Mouse (Mus musculus) embryonic facial prominence, embryonic 14.5 days (tissue): ENCODE data around the gene Rragd. TPM values are rescaled to one million over a fixed set of nuclear protein-coding genes. Genes with fewer than 3 reads are reported as not detected.

ENCODE experiments used
- ATAC-seq: fragments of 200-750 bp; cut with Nextera tagmentation; 2 replicates; pipeline ENCODE4 v1.8.0; 2017; ENCODE audit warnings: low read depth, moderate number of reproducible peaks, moderate TSS enrichment
- DNase-seq: peaks from one replicate; pipeline ENCODE4 v3.0.0-alpha.2; 2015; ENCODE audit warnings: low spot score
- H3K27ac ChIP-seq: fragments of 300-500 bp; sonication (generic); replicated peaks from 2 replicates; pipeline ENCODE4 v1.5.1; 2014; ENCODE audit warnings: low read depth, mild to moderate bottlenecking, low read length, moderate library complexity
- H3K27me3 ChIP-seq: fragments of 300-500 bp; sonication (generic); replicated peaks from 2 replicates; pipeline ENCODE4 v1.6.1; 2014; ENCODE audit warnings: low read length; ENCODE audit not compliant: control insufficient read depth, insufficient read depth
- H3K36me3 ChIP-seq: fragments of 300-500 bp; sonication (generic); 2 replicates; pipeline ENCODE4 v1.6.1; 2014; ENCODE audit warnings: low read length, mixed read lengths; ENCODE audit not compliant: control insufficient read depth, insufficient read depth
- H3K4me1 ChIP-seq: fragments of 300-500 bp; sonication (generic); 2 replicates; pipeline ENCODE4 v1.6.1; 2014; ENCODE audit warnings: antibody characterized with exemption, low read length; ENCODE audit not compliant: control insufficient read depth, insufficient read depth
- H3K4me2 ChIP-seq: fragments of 300-500 bp; sonication (generic); 2 replicates; pipeline ENCODE4 v1.6.1; 2014; ENCODE audit warnings: low read depth, mild to moderate bottlenecking, low read length, moderate library complexity, mixed read lengths
- H3K4me3 ChIP-seq: fragments of 300-500 bp; sonication (generic); 2 replicates; pipeline ENCODE4 v1.5.1; 2014; ENCODE audit warnings: low read depth, mild to moderate bottlenecking, low read length
- H3K9ac ChIP-seq: fragments of 300-500 bp; sonication (generic); 2 replicates; pipeline ENCODE4 v1.6.1; 2014; ENCODE audit warnings: low read depth, mild to moderate bottlenecking, low read length, moderate library complexity, mixed read lengths
- H3K9me3 ChIP-seq: fragments of 300-500 bp; sonication (generic); 2 replicates; pipeline ENCODE4 v1.6.1; 2016; ENCODE audit warnings: low read length; ENCODE audit not compliant: control insufficient read depth
- WGBS: fragments of 180-500 bp; shearing (Covaris S2); extraction: QIAGEN DNeasy Blood & Tissue Kit; methylation state at CpG from one replicate; pipeline ENCODE4 v1.1.7; 2014; 5-methylcytosine and 5-hydroxymethylcytosine counted together
- polyA plus RNA-seq: library from polyadenylated mRNA; unstranded; fragments of >200 nt; fragmentation: Nextera tagmentation; extraction: Ambion mirVana; gene quantifications from 2 replicates; pipeline ENCODE4 v1.2.1, GENCODE M21; 2014

The Rragd gene
- polyA plus RNA-seq, 1 experiment from 2014 or later, result 21.8 TPM

DNA sequence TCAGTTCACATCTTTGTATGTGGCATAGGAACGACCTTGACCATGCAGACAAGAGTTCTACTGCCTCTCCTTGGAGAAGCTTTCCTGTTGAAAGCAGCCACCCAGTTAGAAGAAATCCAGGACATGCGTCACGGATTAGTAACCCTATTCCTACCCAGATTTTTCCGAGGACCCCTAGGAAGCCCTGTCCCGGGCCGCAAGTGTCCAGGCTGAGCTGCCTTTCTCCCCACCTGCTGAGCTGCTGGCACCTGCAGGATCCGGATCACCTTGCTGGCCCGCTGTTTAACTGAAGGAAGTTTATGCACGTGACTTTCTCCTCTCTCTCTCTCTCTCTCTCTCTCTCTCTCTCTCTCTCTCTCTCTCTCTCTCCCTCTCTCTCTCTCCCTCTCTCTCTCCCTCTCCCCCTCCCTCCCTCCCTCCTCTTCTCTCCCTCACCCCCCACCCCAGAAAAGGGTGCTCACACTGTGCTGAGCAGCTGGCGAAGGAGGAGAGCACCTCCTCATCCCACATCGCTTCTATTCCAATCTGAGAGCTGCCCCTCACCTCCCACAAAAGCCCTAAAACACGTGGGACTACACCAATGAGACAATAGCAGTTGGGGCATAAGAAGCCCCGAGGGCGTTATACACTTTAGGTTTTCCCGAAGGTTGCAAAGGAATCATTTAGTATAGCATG lies 659 bp upstream of the Rragd start:
- ATAC-seq, result peak; percentile 13; the same call in 1 of the 2 replicates
- Histone ChIP-seq H3K4me3 (peak overlapping the region; percentile 78), H3K9ac (no peak overlapping the region), H3K4me1 (0 out of 2 replicates have a peak, but pooled peaks cover 4% of the 10 kb centered on the region), H3K27me3 (peaks cover 7% of the 10 kb centered on the region; the same call in 1 of the 2 replicates), H3K9me3 (no peaks in the 10 kb centered on the region), H3K36me3 (no peaks in the 10 kb centered on the region), H3K4me2 (peak overlapping the region; percentile 100), H3K27ac (no peak overlapping the region)
- DNase-seq, result peak; percentile 24
- 2% methylated on average over 15 of the region's 15 CpGs for WGBS

DNA sequence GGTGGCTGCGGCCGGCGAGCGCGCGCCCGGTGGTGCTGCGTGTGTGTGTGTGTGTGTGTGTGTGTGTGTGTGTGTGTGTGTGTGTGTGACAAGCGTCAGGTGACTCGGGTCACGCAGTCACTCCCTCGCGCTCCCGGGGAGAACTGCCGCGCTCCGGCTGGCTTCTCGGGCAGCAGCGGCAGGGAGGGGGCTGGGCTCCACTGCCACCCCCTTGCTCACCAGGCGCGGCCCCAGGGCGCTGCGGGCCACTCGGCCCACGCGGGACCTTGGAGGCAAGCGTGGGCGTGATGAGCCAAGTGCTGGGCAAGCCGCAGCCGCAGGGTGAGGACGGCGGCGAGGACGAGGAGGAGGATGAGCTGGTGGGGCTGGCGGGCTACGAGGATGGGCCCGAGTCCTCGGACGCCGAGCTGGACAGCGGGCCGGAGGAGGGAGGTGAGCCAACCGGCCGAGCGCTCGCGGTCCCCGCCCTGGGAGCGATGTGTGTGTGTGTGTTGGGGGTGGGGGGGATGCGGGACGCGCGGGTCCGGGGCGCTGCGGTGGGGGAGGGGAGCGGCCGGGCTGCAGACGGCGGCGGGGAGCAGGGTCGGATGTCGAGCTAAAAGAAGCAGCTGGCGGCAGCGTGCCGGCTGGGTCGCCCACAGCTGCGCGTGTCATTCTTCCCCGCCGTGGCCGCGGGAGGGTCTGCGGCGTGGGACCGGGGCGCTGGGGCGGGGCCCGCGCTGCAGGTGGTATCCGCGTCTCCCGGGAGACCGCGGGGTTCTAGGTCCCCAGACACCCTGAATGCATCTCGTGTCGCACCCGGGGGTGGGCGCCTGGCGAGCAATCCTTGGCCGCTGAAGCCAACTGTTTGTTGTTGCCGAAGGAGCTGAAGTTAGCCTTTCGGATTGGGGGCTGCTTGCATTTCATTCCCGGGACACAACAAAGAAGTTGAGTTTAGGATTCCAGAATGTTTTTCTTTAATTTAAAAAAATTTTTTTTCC lies 629 bp downstream of the Rragd start:
- Histone ChIP-seq H3K4me2 (peak overlapping the region; percentile 100), H3K27ac (peak overlapping the region; percentile 79), H3K9me3 (no peaks in the 10 kb centered on the region), H3K4me1 (0 out of 2 replicates have a peak, but pooled peaks cover 4% of the 10 kb centered on the region), H3K9ac (peak overlapping the region; percentile 77), H3K27me3 (peaks cover 7% of the 10 kb centered on the region; the same call in 1 of the 2 replicates), H3K36me3 (no peaks in the 10 kb centered on the region), H3K4me3 (peak overlapping the region; percentile 78)
- ATAC-seq, result peak; percentile 74
- peak; percentile 70 for DNase-seq
- WGBS, result 0% methylated on average over 17 of the region's 94 CpGs

DNA sequence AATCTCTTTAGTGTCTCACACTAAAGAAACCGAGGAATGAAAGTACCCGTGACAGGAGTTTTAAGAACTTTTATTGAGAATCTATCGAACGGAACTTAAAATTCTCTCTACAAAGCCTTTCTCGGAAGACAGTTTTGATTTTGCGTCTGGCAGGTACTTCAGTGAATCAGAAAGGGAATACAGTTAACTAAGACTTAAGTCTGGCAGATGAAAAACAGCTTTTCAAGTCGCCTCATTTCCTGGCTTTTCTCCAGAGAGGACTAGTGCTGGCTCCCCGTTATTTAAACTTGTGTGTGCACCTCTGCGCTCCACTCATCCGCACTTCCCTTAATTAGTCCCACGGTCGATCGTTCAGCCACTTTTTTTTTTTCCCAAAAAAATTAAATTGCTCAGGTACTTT lies 1.4 kb downstream of the Rragd start:
- Histone ChIP-seq H3K27ac (peak overlapping the region; percentile 79; the same call in 1 of the 2 replicates), H3K9ac (peak overlapping the region; percentile 77; the same call in 1 of the 2 replicates)

DNA sequence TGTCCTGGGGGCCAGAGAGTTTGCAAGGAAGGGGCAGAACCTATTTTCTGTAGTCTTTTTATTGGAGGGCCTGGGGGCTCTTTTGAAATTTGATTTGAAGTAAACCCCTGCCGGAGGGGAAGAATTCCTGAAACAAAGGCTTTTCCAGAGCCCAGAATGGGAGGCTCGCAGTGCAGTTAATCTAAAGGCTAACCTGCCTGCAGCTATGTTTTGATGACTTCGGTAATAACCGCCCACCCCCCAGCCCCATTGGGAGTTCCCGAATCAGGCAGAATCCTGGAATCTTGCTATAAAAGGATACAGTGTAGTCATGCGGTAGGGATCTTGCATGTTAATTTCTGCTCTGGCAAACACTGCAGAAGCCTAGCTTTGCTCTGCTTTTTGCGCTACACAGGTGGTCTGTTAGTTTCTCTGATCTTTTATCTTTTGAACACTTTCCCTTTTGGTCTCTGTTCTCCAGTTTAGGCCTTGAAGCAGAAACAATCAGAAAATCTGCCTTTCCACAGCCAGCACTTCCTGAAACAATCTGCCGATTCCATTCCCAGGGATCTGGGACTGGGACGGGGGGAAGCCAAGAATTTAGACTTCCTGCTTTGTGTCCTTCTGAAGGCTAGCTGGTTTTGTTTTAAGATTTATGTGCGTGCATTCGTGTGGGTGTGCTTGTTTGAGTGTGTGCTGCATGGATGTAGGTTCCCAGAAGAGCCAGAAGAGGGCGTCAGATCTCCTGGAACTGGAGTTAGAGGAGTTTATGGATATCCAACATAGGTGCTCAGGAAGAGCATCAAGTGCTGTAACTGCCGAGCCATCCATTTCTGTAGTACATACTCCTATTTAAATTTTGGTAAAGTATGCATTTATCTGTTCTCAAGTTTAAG lies 2.2 kb downstream of the Rragd start:
- Histone ChIP-seq H3K4me1 (0 out of 2 replicates have a peak, but pooled peaks cover 4% of the 10 kb centered on the region), H3K9ac (peak overlapping the region; percentile 21; the same call in 1 of the 2 replicates), H3K27ac (no peak overlapping the region), H3K9me3 (no peaks in the 10 kb centered on the region), H3K4me2 (peak overlapping the region; percentile 100), H3K27me3 (peaks cover 7% of the 10 kb centered on the region; the same call in 1 of the 2 replicates), H3K4me3 (peak overlapping the region; percentile 78), H3K36me3 (no peaks in the 10 kb centered on the region)
- DNase-seq (peak; percentile 50), ATAC-seq (peak; percentile 4; the same call in 1 of the 2 replicates)
- 10% methylated on average over 13 of the region's 13 CpGs for WGBS

More for the DNA sequence above, 1.4 kb downstream of the Rragd start:
- Histone ChIP-seq H3K4me3 (peak overlapping the region; percentile 78), H3K36me3 (no peaks in the 10 kb centered on the region), H3K4me1 (0 out of 2 replicates have a peak, but pooled peaks cover 4% of the 10 kb centered on the region), H3K4me2 (peak overlapping the region; percentile 100), H3K27me3 (peaks cover 7% of the 10 kb centered on the region; the same call in 1 of the 2 replicates), H3K9me3 (no peaks in the 10 kb centered on the region)
- DNase-seq, result peak; percentile 83
- ATAC-seq, result no peak
- WGBS, result 2% methylated on average over 13 of the region's 13 CpGs

DNA sequence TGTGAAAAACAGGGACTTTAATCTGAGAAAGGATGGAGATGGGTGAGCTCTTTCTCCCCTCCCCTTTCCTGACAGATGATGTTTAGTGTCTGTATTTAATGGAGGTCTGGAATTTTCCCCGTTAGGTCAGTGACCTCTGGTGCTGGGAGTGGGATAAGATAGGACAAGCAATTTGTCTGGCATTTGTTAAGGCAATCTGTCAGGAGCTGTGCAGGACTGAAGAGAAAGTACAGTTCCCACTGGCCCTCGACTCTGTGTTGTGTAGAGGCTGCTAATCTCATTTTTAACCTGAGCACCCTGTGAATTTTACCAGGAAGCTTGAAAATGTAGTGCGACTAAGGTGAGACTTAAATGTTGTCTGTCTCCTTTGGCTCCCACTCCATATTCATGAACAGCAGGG lies 2.8 kb downstream of the Rragd start:
- DNase-seq, result no peak
- no peak overlapping the region for H3K27ac ChIP-seq
- H3K4me2 ChIP-seq, result peak overlapping the region; percentile 100; the same call in 1 of the 2 replicates
- WGBS, result 14% methylated on average over 3 of the region's 3 CpGs
- H3K9me3 ChIP-seq, result no peaks in the 10 kb centered on the region
- 0 out of 2 replicates have a peak overlapping the region, but pooled peaks have one; percentile 78 for H3K4me3 ChIP-seq
- no peak for ATAC-seq
- H3K27me3 ChIP-seq, result peaks cover 7% of the 10 kb centered on the region; the same call in 1 of the 2 replicates
- H3K36me3 ChIP-seq, result no peaks in the 10 kb centered on the region
- H3K4me1 ChIP-seq, result 0 out of 2 replicates have a peak, but pooled peaks cover 4% of the 10 kb centered on the region
- no peak overlapping the region for H3K9ac ChIP-seq

DNA sequence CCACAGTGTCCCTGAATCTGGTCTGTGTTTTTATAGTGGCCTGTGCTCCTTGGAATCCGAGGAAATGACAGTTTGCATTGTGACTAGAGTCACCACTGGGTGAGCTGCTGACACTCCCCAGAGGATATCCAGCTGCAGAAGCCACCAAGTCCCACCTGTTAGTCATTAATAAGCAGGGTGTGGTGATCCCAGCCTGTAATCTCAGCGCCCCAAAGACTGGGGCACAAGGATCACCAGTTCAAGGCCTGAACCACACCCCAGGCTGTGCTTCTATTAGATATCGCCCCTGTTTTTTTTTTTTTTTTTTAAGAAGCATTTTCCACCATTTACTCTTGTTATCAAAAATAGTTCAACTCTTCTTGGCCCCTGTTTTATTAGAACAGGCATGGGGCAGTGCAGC lies 4.2 kb downstream of the Rragd start:
- Histone ChIP-seq H3K9me3 (no peaks in the 10 kb centered on the region), H3K27me3 (no peaks in the 10 kb centered on the region), H3K27ac (no peak overlapping the region), H3K9ac (no peak overlapping the region), H3K36me3 (no peaks in the 10 kb centered on the region), H3K4me3 (no peak overlapping the region), H3K4me1 (0 out of 2 replicates have a peak, but pooled peaks cover 4% of the 10 kb centered on the region), H3K4me2 (no peak overlapping the region)
- 59% methylated on average over 3 of the region's 3 CpGs for WGBS
- ATAC-seq (no peak), DNase-seq (peak; percentile 8)

DNA sequence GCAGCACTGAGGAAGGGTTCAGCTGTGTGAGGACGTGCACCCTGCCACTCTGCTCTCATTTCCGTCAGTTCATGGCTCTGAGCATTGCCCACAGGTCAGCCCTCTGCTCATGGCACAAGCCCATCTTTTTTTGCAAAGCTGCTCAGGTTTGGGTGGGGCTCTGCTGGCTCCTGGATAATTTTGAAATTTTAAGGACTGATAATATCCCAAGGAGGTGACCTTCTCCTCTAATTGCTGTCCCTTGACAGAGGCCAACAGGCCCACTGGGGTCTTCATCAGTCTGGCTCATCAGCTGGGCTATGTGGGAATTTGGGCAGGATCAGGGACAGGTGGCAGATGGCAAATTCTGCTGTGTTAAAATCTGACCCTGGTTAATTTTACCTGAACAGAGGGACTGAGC lies 6.5 kb downstream of the Rragd start:
- Histone ChIP-seq H3K4me3 (no peak overlapping the region), H3K27ac (no peak overlapping the region), H3K9ac (no peak overlapping the region), H3K4me1 (0 out of 2 replicates have a peak, but pooled peaks cover 4% of the 10 kb centered on the region), H3K4me2 (no peak overlapping the region), H3K27me3 (no peaks in the 10 kb centered on the region), H3K36me3 (no peaks in the 10 kb centered on the region), H3K9me3 (no peaks in the 10 kb centered on the region)
- 71% methylated on average over 2 of the region's 2 CpGs for WGBS
- DNase-seq, result no peak
- no peak for ATAC-seq
